Mouse (Mus musculus): Measurements from ENCODE around the gene Utrn. TPM values are rescaled to one million over a fixed set of nuclear protein-coding genes. Genes with fewer than 3 reads are reported as not detected.

Utrn gene
- total and polyA plus RNA-seq, 3 experiments: 0.31 to 1.1 (median 0.67) TPM

- H3K36me3 ChIP-seq (replicated peaks in 1 of 2; ENCODE audit: control insufficient read depth in 1 of 2, insufficient read depth in 1 of 2, low read length in 1 of 2): no peaks in the 10 kb centered on the region
- no peak for DNase-seq (ENCODE audit: extremely low read depth)
- H3K4me3 ChIP-seq (replicated peaks in 1 of 3; ENCODE audit: low read depth in 2 of 3, low read length in 2 of 3, poor library complexity in 1 of 3): no peak overlapping the region
- dilution Hi-C loops (cut with MboI; ENCODE audit: extremely low pct_ligation_motif_present, extremely low pct_unique_long_range_greater_than_20kb, low sequenced_read_pairs): no loop called here
- H3K9me3 ChIP-seq (replicated peaks; ENCODE audit: low read length): no peaks in the 10 kb centered on the region
- H3K27me3 ChIP-seq (replicated peaks): no peaks in the 10 kb centered on the region
- no peak overlapping the region for H3K4me2 ChIP-seq (ENCODE audit: insufficient read depth, low read depth, poor library complexity, severe bottlenecking)
- H3K27ac ChIP-seq (ENCODE audit: insufficient read depth, low read depth): no peak overlapping the region
- in situ Hi-C loops (cut with MboI; ENCODE audit: low pct_ligation_motif_present, low pct_unique_long_range_greater_than_20kb, low sequenced_read_pairs): no loop called here
- H3K79me2 ChIP-seq (replicated peaks; ENCODE audit: control insufficient read depth, extremely low read depth, insufficient read depth, poor library complexity, severe bottlenecking): no peaks in the 10 kb centered on the region
- TF ChIP-seq CHD2 (IDR thresholded peaks at IDR 0.05; ENCODE audit: low read length): no peak
- no peak for TF ChIP-seq USF2 (conservative IDR thresholded peaks at IDR 0.05; ENCODE audit: low read depth, low read length)
- TF ChIP-seq BHLHE40 (IDR thresholded peaks at IDR 0.05; ENCODE audit: low read depth, low read length): no peak
- no peak for TF ChIP-seq MYC (IDR thresholded peaks at IDR 0.05; ENCODE audit: low read depth, low read length)
- peaks cover 9 to 20% of the 10 kb centered on the region in 2 experiments for H3K4me1 ChIP-seq (ENCODE audit: control insufficient read depth in 1 of 2, insufficient read depth in 2 of 2)
- H3K9ac ChIP-seq (ENCODE audit: insufficient read depth, low read depth): no peak overlapping the region
These were observed 58.3 kb downstream of the Utrn start for GRCm38 (mm10) chr10:12810816-12811215.

- in situ Hi-C loops (cut with MboI; ENCODE audit: low pct_ligation_motif_present, low pct_unique_long_range_greater_than_20kb, low sequenced_read_pairs): no loop called here
- DNase-seq (ENCODE audit: extremely low read depth): no peak
- Histone ChIP-seq H3K4me2 (ENCODE audit: insufficient read depth, low read depth, poor library complexity, severe bottlenecking) (no peak overlapping the region), H3K9ac (ENCODE audit: insufficient read depth, low read depth) (no peak overlapping the region), H3K9me3 (replicated peaks; ENCODE audit: low read length) (no peaks in the 10 kb centered on the region), H3K79me2 (replicated peaks; ENCODE audit: control insufficient read depth, extremely low read depth, insufficient read depth, poor library complexity, severe bottlenecking) (no peaks in the 10 kb centered on the region), H3K27me3 (replicated peaks) (no peaks in the 10 kb centered on the region), H3K36me3 (replicated peaks in 1 of 2; ENCODE audit: control insufficient read depth in 1 of 2, insufficient read depth in 1 of 2, low read length in 1 of 2) (no peaks in the 10 kb centered on the region), H3K4me3 (replicated peaks in 1 of 3; ENCODE audit: low read depth in 2 of 3, low read length in 2 of 3, poor library complexity in 1 of 3) (no peak overlapping the region), H3K4me1 (ENCODE audit: control insufficient read depth in 1 of 2, insufficient read depth in 2 of 2) (peaks cover 8 to 20% of the 10 kb centered on the region in 2 experiments), H3K27ac (ENCODE audit: insufficient read depth, low read depth) (no peak overlapping the region)
- no peak for TF ChIP-seq USF2 (conservative IDR thresholded peaks at IDR 0.05; ENCODE audit: low read depth, low read length)
- no peak for TF ChIP-seq NRF1 (IDR thresholded peaks at IDR 0.05; ENCODE audit: low read depth, low read length)
- TF ChIP-seq ETS1 (conservative IDR thresholded peaks at IDR 0.05; ENCODE audit: low read depth, low read length): no peak
- TF ChIP-seq MYC (IDR thresholded peaks at IDR 0.05; ENCODE audit: low read depth, low read length): no peak
- TF ChIP-seq ZNF384 (IDR thresholded peaks at IDR 0.05; ENCODE audit: low read depth, low read length): no peak
- no peak for TF ChIP-seq CTCF (conservative IDR thresholded peaks at IDR 0.05 in 1 of 2, IDR thresholded peaks at IDR 0.05 in 1 of 2; ENCODE audit: low read depth in 2 of 2, low read length in 2 of 2)
- TF ChIP-seq NELFE (IDR thresholded peaks at IDR 0.05; ENCODE audit: low read depth, low read length): no peak
- TF ChIP-seq ZMIZ1 (IDR thresholded peaks at IDR 0.05; ENCODE audit: low read depth, low read length): no peak
- no peak for TF ChIP-seq POLR2A (IDR thresholded peaks at IDR 0.05; ENCODE audit: low read depth, low read length)
- dilution Hi-C loops (cut with MboI; ENCODE audit: extremely low pct_ligation_motif_present, extremely low pct_unique_long_range_greater_than_20kb, low sequenced_read_pairs): no loop called here
These were observed 59.5 kb downstream of the Utrn start for GRCm38 (mm10) chr10:12809702-12810101.

GRCm38 (mm10) chr10:12808467-12808866, 60.7 kb downstream of the Utrn start:
- Histone ChIP-seq H3K9ac (ENCODE audit: insufficient read depth, low read depth) (no peak overlapping the region), H3K4me1 (ENCODE audit: control insufficient read depth in 1 of 2, insufficient read depth in 2 of 2) (peaks cover 3 to 10% of the 10 kb centered on the region in 2 experiments; a peak in 3 of 4 replicates), H3K79me2 (replicated peaks; ENCODE audit: control insufficient read depth, extremely low read depth, insufficient read depth, poor library complexity, severe bottlenecking) (no peaks in the 10 kb centered on the region), H3K4me3 (replicated peaks in 1 of 3; ENCODE audit: low read depth in 2 of 3, low read length in 2 of 3, poor library complexity in 1 of 3) (no peak overlapping the region), H3K4me2 (ENCODE audit: insufficient read depth, low read depth, poor library complexity, severe bottlenecking) (no peak overlapping the region), H3K36me3 (replicated peaks in 1 of 2; ENCODE audit: control insufficient read depth in 1 of 2, insufficient read depth in 1 of 2, low read length in 1 of 2) (no peaks in the 10 kb centered on the region), H3K9me3 (replicated peaks; ENCODE audit: low read length) (no peaks in the 10 kb centered on the region), H3K27me3 (replicated peaks) (no peaks in the 10 kb centered on the region), H3K27ac (ENCODE audit: insufficient read depth, low read depth) (no peak overlapping the region)
- in situ Hi-C loops (cut with MboI; ENCODE audit: low pct_ligation_motif_present, low pct_unique_long_range_greater_than_20kb, low sequenced_read_pairs) (no loop called here), dilution Hi-C loops (cut with MboI; ENCODE audit: extremely low pct_ligation_motif_present, extremely low pct_unique_long_range_greater_than_20kb, low sequenced_read_pairs) (no loop called here)
- TF ChIP-seq NELFE (IDR thresholded peaks at IDR 0.05; ENCODE audit: low read depth, low read length) (no peak), GABPA (IDR thresholded peaks at IDR 0.05; ENCODE audit: insufficient replicate concordance, low read depth, low read length) (no peak), PAX5 (IDR thresholded peaks at IDR 0.05; ENCODE audit: low read length) (no peak), ZMIZ1 (IDR thresholded peaks at IDR 0.05; ENCODE audit: low read depth, low read length) (no peak), RCOR1 (conservative IDR thresholded peaks at IDR 0.05; ENCODE audit: low read depth, low read length) (no peak), E2F4 (IDR thresholded peaks at IDR 0.05; ENCODE audit: insufficient replicate concordance, low read depth, low read length) (no peak), ELF1 (IDR thresholded peaks at IDR 0.05; ENCODE audit: low read depth, low read length) (no peak)
- DNase-seq (ENCODE audit: extremely low read depth): no peak
